Mouse (Mus musculus) ES-Bruce4 (cell line): ENCODE measurements at regions not wholly inside any gene's neighbourhood (a gene's known extent, or its start where the extent isn't known, plus 50 kb on each side); places are given as distances from the start of the nearest gene placed in this dataset.

Experiments
- CTCF ChIP-seq: IDR thresholded peaks from one replicate; pipeline ENCODE4 v1.8.1; 2011; ENCODE audit warnings: low read depth, low read length
- EP300 ChIP-seq: IDR thresholded peaks from 2 replicates; pipeline ENCODE4 v1.6.1; 2011; ENCODE audit warnings: low read depth, low read length; ENCODE audit not compliant: insufficient read depth
- POLR2A ChIP-seq: IDR thresholded peaks from one replicate; pipeline ENCODE4 v1.8.1; 2011; ENCODE audit warnings: low read length; ENCODE audit not compliant: insufficient read depth

- no peak for TF ChIP-seq CTCF
- no peak for TF ChIP-seq POLR2A
- TF ChIP-seq EP300 = no peak
Observed at GRCm38 (mm10) chr12:27431338-27431737, 89.0 kb upstream of the Sox11 start.
